Mouse (Mus musculus) bone marrow macrophage, adult 2 months (primary cell): ENCODE data around the gene Dnah17.

Source experiments
- CTCF ChIP-seq: IDR thresholded peaks from 2 replicates; pipeline ENCODE4 v1.5.1; 2012; ENCODE audit warnings: low read depth, mild to moderate bottlenecking, low read length, moderate library complexity
- POLR2A ChIP-seq: IDR thresholded peaks from 2 replicates; pipeline ENCODE4 v1.6.1; 2012; ENCODE audit warnings: mild to moderate bottlenecking, low read depth, low read length, borderline replicate concordance

DNA sequence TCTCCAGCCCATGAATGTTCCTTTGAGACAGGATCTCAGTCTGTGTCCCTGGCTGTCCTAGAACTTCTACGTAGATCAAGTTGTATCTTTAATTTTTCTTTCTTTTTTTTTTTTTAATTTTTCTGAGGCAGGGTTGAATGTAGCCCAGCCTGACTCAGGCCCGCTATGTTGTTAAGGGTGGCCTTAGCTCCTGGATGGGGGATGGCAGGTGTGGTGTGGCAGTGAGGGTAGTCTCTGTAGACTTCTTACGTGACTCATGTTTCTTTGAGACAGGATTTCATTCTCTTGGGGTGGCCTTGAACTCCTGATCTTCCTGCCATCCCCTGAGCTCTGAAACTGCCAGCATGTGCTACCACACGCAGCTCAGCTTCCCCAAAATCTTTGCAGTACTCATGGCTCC, 141.2 kb downstream of the Dnah17 start:
- TF ChIP-seq CTCF (no peak), POLR2A (no peak)
